Mouse (Mus musculus): Measurements from ENCODE around the gene Ppia. TPM values are rescaled to one million over a fixed set of nuclear protein-coding genes. Genes with fewer than 3 reads are reported as not detected.

The Ppia gene
- total and polyA plus RNA-seq, 3 experiments: 5,764 to 9,428 (median 8,867) TPM

- H3K36me3 ChIP-seq (replicated peaks in 1 of 2; ENCODE audit: control insufficient read depth in 1 of 2, insufficient read depth in 1 of 2, low read length in 1 of 2): no peaks in the 10 kb centered on the region
- dilution Hi-C loops (cut with MboI; ENCODE audit: extremely low pct_ligation_motif_present, extremely low pct_unique_long_range_greater_than_20kb, low sequenced_read_pairs): no loop called here
- peaks cover 15 to 20% of the 10 kb centered on the region in 2 experiments for H3K4me1 ChIP-seq (ENCODE audit: control insufficient read depth in 1 of 2, insufficient read depth in 2 of 2)
- H3K9ac ChIP-seq (ENCODE audit: insufficient read depth, low read depth): no peak overlapping the region
- H3K4me2 ChIP-seq (ENCODE audit: insufficient read depth, low read depth, poor library complexity, severe bottlenecking): 0 out of 2 replicates have a peak overlapping the region, but pooled peaks have one; percentile 75
- no peaks in the 10 kb centered on the region for H3K9me3 ChIP-seq (replicated peaks; ENCODE audit: low read length)
- H3K27me3 ChIP-seq (replicated peaks): no peaks in the 10 kb centered on the region
- no peak for DNase-seq (ENCODE audit: extremely low read depth)
- H3K4me3 ChIP-seq (replicated peaks in 1 of 3; ENCODE audit: low read depth in 2 of 3, low read length in 2 of 3, poor library complexity in 1 of 3): no peak overlapping the region
- no peaks in the 10 kb centered on the region for H3K79me2 ChIP-seq (replicated peaks; ENCODE audit: control insufficient read depth, extremely low read depth, insufficient read depth, poor library complexity, severe bottlenecking)
- in situ Hi-C loops (cut with MboI; ENCODE audit: low pct_ligation_motif_present, low pct_unique_long_range_greater_than_20kb, low sequenced_read_pairs): no loop called here
- H3K27ac ChIP-seq (ENCODE audit: insufficient read depth, low read depth): no peak overlapping the region
- no peak for TF ChIP-seq TBP (conservative IDR thresholded peaks at IDR 0.05; ENCODE audit: low read depth, low read length)
- TF ChIP-seq CTCF (conservative IDR thresholded peaks at IDR 0.05 in 1 of 2, IDR thresholded peaks at IDR 0.05 in 1 of 2; ENCODE audit: low read depth in 2 of 2, low read length in 2 of 2): no peak
- no peak for TF ChIP-seq ZMIZ1 (IDR thresholded peaks at IDR 0.05; ENCODE audit: low read depth, low read length)
- no peak for TF ChIP-seq NELFE (IDR thresholded peaks at IDR 0.05; ENCODE audit: low read depth, low read length)
- no peak for TF ChIP-seq RAD21 (IDR thresholded peaks at IDR 0.05; ENCODE audit: low read depth, low read length)
- no peak for TF ChIP-seq USF1 (IDR thresholded peaks at IDR 0.05; ENCODE audit: low read depth, low read length)
- no peak for TF ChIP-seq KAT2A (IDR thresholded peaks at IDR 0.05; ENCODE audit: insufficient replicate concordance, low read length)
- no peak for TF ChIP-seq ZKSCAN1 (IDR thresholded peaks at IDR 0.05; ENCODE audit: borderline replicate concordance, low read depth, low read length)
- TF ChIP-seq EP300 (IDR thresholded peaks at IDR 0.05; ENCODE audit: low read length): no peak
- TF ChIP-seq GABPA (IDR thresholded peaks at IDR 0.05; ENCODE audit: insufficient replicate concordance, low read depth, low read length): no peak
Observed at GRCm38 (mm10) chr11:6372784-6373183, 42.5 kb upstream of the Ppia start.

- no peak overlapping the region for H3K27ac ChIP-seq (ENCODE audit: insufficient read depth, low read depth)
- TF ChIP-seq NELFE (IDR thresholded peaks at IDR 0.05; ENCODE audit: low read depth, low read length) (no peak), JUND (conservative IDR thresholded peaks at IDR 0.05; ENCODE audit: low read depth, low read length) (no peak)
Observed at GRCm38 (mm10) chr11:6380916-6381315, 34.3 kb upstream of the Ppia start.

GRCm38 (mm10) chr11:6388126-6388725, 27.0 kb upstream of the Ppia start:
- no peak for TF ChIP-seq ZMIZ1 (IDR thresholded peaks at IDR 0.05; ENCODE audit: low read depth, low read length)
- TF ChIP-seq ZNF384 (IDR thresholded peaks at IDR 0.05; ENCODE audit: low read depth, low read length): peak; percentile 58
- Histone ChIP-seq H3K27ac (ENCODE audit: insufficient read depth, low read depth) (peak overlapping the region; percentile 71; the same call in 1 of the 2 replicates), H3K36me3 (replicated peaks in 1 of 2; ENCODE audit: control insufficient read depth in 1 of 2, insufficient read depth in 1 of 2, low read length in 1 of 2) (peaks cover 0 to 15% of the 10 kb centered on the region in 2 experiments), H3K9ac (ENCODE audit: insufficient read depth, low read depth) (peak overlapping the region; percentile 53; the same call in 1 of the 2 replicates), H3K27me3 (replicated peaks) (no peaks in the 10 kb centered on the region), H3K79me2 (replicated peaks; ENCODE audit: control insufficient read depth, extremely low read depth, insufficient read depth, poor library complexity, severe bottlenecking) (peaks cover 37% of the 10 kb centered on the region), H3K4me2 (ENCODE audit: insufficient read depth, low read depth, poor library complexity, severe bottlenecking) (0 out of 2 replicates have a peak overlapping the region, but pooled peaks have one; percentile 9), H3K9me3 (replicated peaks; ENCODE audit: low read length) (no peaks in the 10 kb centered on the region), H3K4me3 (replicated peaks in 1 of 3; ENCODE audit: low read depth in 2 of 3, low read length in 2 of 3, poor library complexity in 1 of 3) (no peak overlapping the region), H3K4me1 (ENCODE audit: control insufficient read depth in 1 of 2, insufficient read depth in 2 of 2) (peaks cover 7 to 30% of the 10 kb centered on the region in 2 experiments)
- in situ Hi-C loops (cut with MboI; ENCODE audit: low pct_ligation_motif_present, low pct_unique_long_range_greater_than_20kb, low sequenced_read_pairs) (no loop called here), dilution Hi-C loops (cut with MboI; ENCODE audit: extremely low pct_ligation_motif_present, extremely low pct_unique_long_range_greater_than_20kb, low sequenced_read_pairs) (no loop called here)
- no peak for DNase-seq (ENCODE audit: extremely low read depth)

More at GRCm38 (mm10) chr11:6380916-6381315, 34.3 kb upstream of the Ppia start:
- dilution Hi-C loops (cut with MboI; ENCODE audit: extremely low pct_ligation_motif_present, extremely low pct_unique_long_range_greater_than_20kb, low sequenced_read_pairs) (no loop called here), in situ Hi-C loops (cut with MboI; ENCODE audit: low pct_ligation_motif_present, low pct_unique_long_range_greater_than_20kb, low sequenced_read_pairs) (no loop called here)
- Histone ChIP-seq H3K4me3 (replicated peaks in 1 of 3; ENCODE audit: low read depth in 2 of 3, low read length in 2 of 3, poor library complexity in 1 of 3) (no peak overlapping the region), H3K79me2 (replicated peaks; ENCODE audit: control insufficient read depth, extremely low read depth, insufficient read depth, poor library complexity, severe bottlenecking) (no peaks in the 10 kb centered on the region), H3K9ac (ENCODE audit: insufficient read depth, low read depth) (no peak overlapping the region), H3K27me3 (replicated peaks) (no peaks in the 10 kb centered on the region), H3K4me1 (ENCODE audit: control insufficient read depth in 1 of 2, insufficient read depth in 2 of 2) (peaks cover 11 to 13% of the 10 kb centered on the region in 2 experiments), H3K36me3 (replicated peaks in 1 of 2; ENCODE audit: control insufficient read depth in 1 of 2, insufficient read depth in 1 of 2, low read length in 1 of 2) (no peaks in the 10 kb centered on the region), H3K9me3 (replicated peaks; ENCODE audit: low read length) (no peaks in the 10 kb centered on the region), H3K4me2 (ENCODE audit: insufficient read depth, low read depth, poor library complexity, severe bottlenecking) (no peak overlapping the region)
- no peak for DNase-seq (ENCODE audit: extremely low read depth)
